Mouse (Mus musculus): ENCODE data around the gene Trim56. TPM values are rescaled to one million over a fixed set of nuclear protein-coding genes. Genes with fewer than 3 reads are reported as not detected.

The Trim56 gene
- polyA plus RNA-seq, 1 experiment from 2014 or later, result 7.4 TPM

GRCm38 (mm10) chr5:137085021-137085420, 31.0 kb downstream of the Trim56 start:
- Histone ChIP-seq H3K27me3 (ENCODE audit: insufficient read depth, poor library complexity, severe bottlenecking) (no peaks in the 10 kb centered on the region), H3K4me3 (no peak overlapping the region), H3K27ac (no peak overlapping the region), H3K36me3 (no peaks in the 10 kb centered on the region), H3K4me1 (peaks cover 16% of the 10 kb centered on the region; the same call in 1 of the 2 replicates), H3K9me3 (no peaks in the 10 kb centered on the region)
- 73% methylated on average over 6 of the region's 6 CpGs for WGBS
- no peak for DNase-seq (ENCODE audit: low spot score)

GRCm38 (mm10) chr5:137083051-137083450, 33.0 kb downstream of the Trim56 start:
- Histone ChIP-seq H3K27me3 (ENCODE audit: insufficient read depth, poor library complexity, severe bottlenecking) (no peaks in the 10 kb centered on the region), H3K4me1 (peaks cover 33% of the 10 kb centered on the region), H3K27ac (0 out of 2 replicates have a peak overlapping the region, but pooled peaks have one; percentile 16), H3K4me3 (no peak overlapping the region), H3K9me3 (no peaks in the 10 kb centered on the region), H3K36me3 (no peaks in the 10 kb centered on the region)
- no peak for DNase-seq (ENCODE audit: low spot score)
- WGBS, result 76% methylated on average over 4 of the region's 4 CpGs

- DNase-seq (ENCODE audit: low spot score), result peak; percentile 84
- peaks cover 59% of the 10 kb centered on the region for H3K4me1 ChIP-seq
Measured at GRCm38 (mm10) chr5:137079849-137080248, 36.2 kb downstream of the Trim56 start.

GRCm38 (mm10) chr5:137078616-137079015, 37.4 kb downstream of the Trim56 start:
- no peaks in the 10 kb centered on the region for H3K27me3 ChIP-seq (ENCODE audit: insufficient read depth, poor library complexity, severe bottlenecking)
- DNase-seq (ENCODE audit: low spot score), result no peak
- peaks cover 70% of the 10 kb centered on the region for H3K4me1 ChIP-seq
- no peaks in the 10 kb centered on the region for H3K9me3 ChIP-seq
- no peaks in the 10 kb centered on the region for H3K36me3 ChIP-seq
- WGBS, result 13% methylated on average over 6 of the region's 6 CpGs
- peak overlapping the region; percentile 92 for H3K27ac ChIP-seq
- H3K4me3 ChIP-seq, result no peak overlapping the region

More at GRCm38 (mm10) chr5:137079849-137080248, 36.2 kb downstream of the Trim56 start:
- no peaks in the 10 kb centered on the region for H3K36me3 ChIP-seq
- no peaks in the 10 kb centered on the region for H3K27me3 ChIP-seq (ENCODE audit: insufficient read depth, poor library complexity, severe bottlenecking)
- H3K27ac ChIP-seq, result peak overlapping the region; percentile 92
- no peak overlapping the region for H3K4me3 ChIP-seq
- H3K9me3 ChIP-seq, result no peaks in the 10 kb centered on the region
- 38% methylated on average over 5 of the region's 5 CpGs for WGBS

GRCm38 (mm10) chr5:137078041-137078440, 38.0 kb downstream of the Trim56 start:
- peaks cover 70% of the 10 kb centered on the region for H3K4me1 ChIP-seq
- H3K27ac ChIP-seq, result peak overlapping the region; percentile 92
- no peak overlapping the region for H3K4me3 ChIP-seq
- H3K9me3 ChIP-seq, result no peaks in the 10 kb centered on the region
- 87% methylated on average over 14 of the region's 14 CpGs for WGBS
- no peaks in the 10 kb centered on the region for H3K27me3 ChIP-seq (ENCODE audit: insufficient read depth, poor library complexity, severe bottlenecking)
- DNase-seq (ENCODE audit: low spot score), result no peak
- no peaks in the 10 kb centered on the region for H3K36me3 ChIP-seq

GRCm38 (mm10) chr5:137077187-137077586, 38.8 kb downstream of the Trim56 start:
- Histone ChIP-seq H3K27me3 (ENCODE audit: insufficient read depth, poor library complexity, severe bottlenecking) (no peaks in the 10 kb centered on the region), H3K27ac (peak overlapping the region; percentile 92), H3K9me3 (no peaks in the 10 kb centered on the region), H3K4me1 (peaks cover 77% of the 10 kb centered on the region), H3K4me3 (no peak overlapping the region), H3K36me3 (no peaks in the 10 kb centered on the region)
- no peak for DNase-seq (ENCODE audit: low spot score)
- 82% methylated on average over 7 of the region's 7 CpGs for WGBS

- H3K4me1 ChIP-seq, result peaks cover 81% of the 10 kb centered on the region
- no peaks in the 10 kb centered on the region for H3K36me3 ChIP-seq
- no peaks in the 10 kb centered on the region for H3K9me3 ChIP-seq
- H3K4me3 ChIP-seq, result peak overlapping the region; percentile 29
- no peaks in the 10 kb centered on the region for H3K27me3 ChIP-seq (ENCODE audit: insufficient read depth, poor library complexity, severe bottlenecking)
- H3K27ac ChIP-seq, result peak overlapping the region; percentile 92
- no peak for DNase-seq (ENCODE audit: low spot score)
- 11% methylated on average over 12 of the region's 12 CpGs for WGBS
Measured at GRCm38 (mm10) chr5:137076191-137076930, 39.6 kb downstream of the Trim56 start.

GRCm38 (mm10) chr5:137075726-137076125, 40.3 kb downstream of the Trim56 start:
- H3K27ac ChIP-seq, result peak overlapping the region; percentile 92

DNA sequence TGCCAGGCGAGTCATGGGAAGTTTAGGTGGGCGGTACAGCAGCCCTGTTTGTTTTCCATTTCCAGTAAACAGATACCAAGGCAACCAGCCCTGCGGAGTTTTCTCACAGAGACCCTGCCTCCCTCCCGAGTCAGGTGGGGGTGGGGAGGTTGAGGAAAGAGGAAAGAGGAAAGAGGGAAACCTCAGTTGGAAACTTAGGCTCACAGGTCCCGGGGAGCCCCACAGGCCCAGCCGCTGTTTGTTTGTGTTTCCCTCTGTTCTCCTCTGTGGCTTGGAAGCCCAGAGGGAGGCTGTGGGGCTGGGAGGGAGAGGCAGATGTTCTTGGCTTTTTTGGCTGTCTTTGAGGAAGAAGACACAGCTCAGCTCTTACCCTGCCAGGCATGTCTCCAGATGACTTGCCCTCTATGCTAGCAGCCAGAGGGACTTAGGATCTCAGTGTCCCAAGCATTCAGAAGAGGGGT, 41.8 kb downstream of the Trim56 start:
- H3K36me3 ChIP-seq, result no peaks in the 10 kb centered on the region
- no peak for DNase-seq (ENCODE audit: low spot score)
- WGBS, result 26% methylated on average over 6 of the region's 6 CpGs
- no peak overlapping the region for H3K4me3 ChIP-seq
- no peaks in the 10 kb centered on the region for H3K9me3 ChIP-seq
- H3K27me3 ChIP-seq (ENCODE audit: insufficient read depth, poor library complexity, severe bottlenecking), result no peaks in the 10 kb centered on the region
- H3K27ac ChIP-seq, result peak overlapping the region; percentile 77
- peaks cover 62% of the 10 kb centered on the region for H3K4me1 ChIP-seq

More at GRCm38 (mm10) chr5:137075726-137076125, 40.3 kb downstream of the Trim56 start:
- DNase-seq (ENCODE audit: low spot score), result no peak
- no peaks in the 10 kb centered on the region for H3K9me3 ChIP-seq
- peaks cover 76% of the 10 kb centered on the region for H3K4me1 ChIP-seq
- no peak overlapping the region for H3K4me3 ChIP-seq
- no peaks in the 10 kb centered on the region for H3K36me3 ChIP-seq
- WGBS, result 44% methylated on average over 6 of the region's 6 CpGs
- H3K27me3 ChIP-seq (ENCODE audit: insufficient read depth, poor library complexity, severe bottlenecking), result no peaks in the 10 kb centered on the region

DNA sequence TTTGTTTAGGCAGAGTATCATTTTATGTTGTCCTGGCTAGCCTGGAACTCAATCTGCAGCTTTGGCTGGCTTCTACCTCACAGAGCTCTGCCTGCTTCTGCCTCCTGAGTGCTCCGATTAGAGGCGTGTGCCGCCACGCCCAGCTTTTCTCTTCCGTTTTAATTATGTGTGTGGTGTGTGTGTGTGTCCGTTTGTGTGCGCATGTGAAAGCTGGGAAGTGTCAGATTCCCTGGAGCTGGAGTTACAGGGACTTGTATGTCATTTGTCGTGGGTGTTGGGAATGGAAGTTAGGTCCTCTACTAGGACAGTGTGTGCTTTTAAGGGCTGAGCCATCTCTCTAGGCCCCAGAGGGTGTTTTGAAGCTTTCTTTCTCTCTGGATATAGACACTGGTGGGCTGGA, 42.9 kb downstream of the Trim56 start:
- no peak for DNase-seq (ENCODE audit: low spot score)
- Histone ChIP-seq H3K27ac (peak overlapping the region; percentile 80), H3K4me1 (peaks cover 51% of the 10 kb centered on the region), H3K36me3 (no peaks in the 10 kb centered on the region), H3K9me3 (no peaks in the 10 kb centered on the region), H3K27me3 (ENCODE audit: insufficient read depth, poor library complexity, severe bottlenecking) (no peaks in the 10 kb centered on the region), H3K4me3 (no peak overlapping the region)
- 91% methylated on average over 8 of the region's 8 CpGs for WGBS

- 0 out of 2 replicates have a peak, but pooled peaks cover 2% of the 10 kb centered on the region for H3K36me3 ChIP-seq
Measured at GRCm38 (mm10) chr5:137072079-137072960, 43.7 kb downstream of the Trim56 start, which contains the start of gene Serpine1. Gene Serpine1 (minus strand): TSS chr5:137072268.

GRCm38 (mm10) chr5:137070881-137071605, 45.0 kb downstream of the Trim56 start:
- 82% methylated on average over 19 of the region's 19 CpGs for WGBS
- 0 out of 2 replicates have a peak, but pooled peaks cover 2% of the 10 kb centered on the region for H3K36me3 ChIP-seq
- H3K9me3 ChIP-seq, result no peaks in the 10 kb centered on the region
- H3K4me3 ChIP-seq, result no peak overlapping the region; the same call in 1 of the 2 replicates
- peaks cover 32% of the 10 kb centered on the region for H3K4me1 ChIP-seq
- no peak overlapping the region for H3K27ac ChIP-seq
- H3K27me3 ChIP-seq (ENCODE audit: insufficient read depth, poor library complexity, severe bottlenecking), result no peaks in the 10 kb centered on the region
- DNase-seq (ENCODE audit: low spot score), result no peak

More at GRCm38 (mm10) chr5:137072079-137072960, 43.7 kb downstream of the Trim56 start, which contains the start of gene Serpine1:
- Histone ChIP-seq H3K27me3 (ENCODE audit: insufficient read depth, poor library complexity, severe bottlenecking) (no peaks in the 10 kb centered on the region), H3K4me1 (peaks cover 45% of the 10 kb centered on the region), H3K27ac (peak within 1 kb of the TSS; percentile 80), H3K4me3 (peak within 1 kb of the TSS; percentile 50), H3K9me3 (no peaks in the 10 kb centered on the region)
- peak; percentile 92 for DNase-seq (ENCODE audit: low spot score)
- WGBS, result 20% methylated on average over 23 of the region's 23 CpGs
